Mouse (Mus musculus): ENCODE measurements around the gene Lmna.

Lmna gene

GRCm38 (mm10) chr3:88442488-88442887, 67.3 kb downstream of the Lmna start:
- no peak for DNase-seq

- DNase-seq = peak; percentile 72
These were observed 69.0 kb downstream of the Lmna start for GRCm38 (mm10) chr3:88440500-88441381.

GRCm38 (mm10) chr3:88439582-88439981, 70.2 kb downstream of the Lmna start:
- no peak for DNase-seq

- peak; percentile 72 for DNase-seq
These were observed 72.3 kb downstream of the Lmna start for GRCm38 (mm10) chr3:88437454-88437853.

GRCm38 (mm10) chr3:88436395-88437201, 73.2 kb downstream of the Lmna start:
- peak; percentile 39 for DNase-seq

- DNase-seq = no peak
These were observed 74.2 kb downstream of the Lmna start for GRCm38 (mm10) chr3:88435515-88435914.
